Mouse (Mus musculus) myocyte (in vitro differentiated cells): ENCODE results near the gene Calr4.

ENCODE experiments used
- MAX ChIP-seq: IDR thresholded peaks from one replicate; pipeline ENCODE4 v1.6.1; 2011; ENCODE audit warnings: low read depth, mild to moderate bottlenecking, control low read depth
- POLR2A ChIP-seq: IDR thresholded peaks from one replicate; pipeline ENCODE4 v1.6.1; 2011; ENCODE audit warnings: low read depth, mild to moderate bottlenecking, control low read depth, moderate library complexity; ENCODE audit not compliant: insufficient read length
- POLR2AphosphoS2 ChIP-seq: IDR thresholded peaks from one replicate; pipeline ENCODE4 v1.6.1; 2011; ENCODE audit warnings: low read depth, control low read depth; ENCODE audit not compliant: insufficient read length
- TCF12 ChIP-seq: IDR thresholded peaks from one replicate; pipeline ENCODE4 v1.6.1; 2011; ENCODE audit warnings: mild to moderate bottlenecking, control low read depth; ENCODE audit not compliant: poor library complexity, insufficient read depth, severe bottlenecking
- USF1 ChIP-seq: IDR thresholded peaks from one replicate; pipeline ENCODE4 v1.6.1; 2011; ENCODE audit warnings: low read depth, mild to moderate bottlenecking, control low read depth, moderate library complexity

GRCm38 (mm10) chr4:109267452-109267851 is 33.2 kb downstream of the Calr4 start:
- TF ChIP-seq USF1 (no peak), POLR2A (no peak), POLR2AphosphoS2 (no peak), MAX (no peak), TCF12 (no peak)
